Mouse (Mus musculus) spleen, adult 10 weeks (tissue): Measurements from ENCODE around the gene Cnih3. TPM values are rescaled to one million over a fixed set of nuclear protein-coding genes. Genes with fewer than 3 reads are reported as not detected.

Experiments used
- polyA plus RNA-seq: library from polyadenylated mRNA; stranded (reverse); fragments of 350-450 nt; fragmentation: Illumina TruSeq; extraction: RNeasy Lipid Tissue Mini Kit (QIAGEN cat#74804); gene quantifications from one replicate; pipeline ENCODE4 v1.2.3, GENCODE M21; 2015; ENCODE audit warnings: low replicate concordance; ENCODE audit not compliant: insufficient read depth

Gene Cnih3
- polyA plus RNA-seq, result not detected

GRCm38 (mm10) chr1:181352367-181353199, at the start of gene Cnih3:
Cnih3 (plus strand) TSS chr1:181352628.

Other genes starting within 250 kb of the Cnih3 start
- 54.6 TPM for gene Nvl, start 208.4 kb upstream of the Cnih3 start, polyA plus RNA-seq
- 60.8 TPM for gene Cnih4, start 207.9 kb upstream of the Cnih3 start, polyA plus RNA-seq
- gene Wdr26, start 140.6 kb upstream of the Cnih3 start, polyA plus RNA-seq, result 163 TPM
- gene Ccdc121, start 158.8 kb downstream of the Cnih3 start, polyA plus RNA-seq, result not detected
- gene Dnah14, start 223.9 kb downstream of the Cnih3 start, polyA plus RNA-seq, result not detected